Mouse (Mus musculus): ENCODE results near the gene Cog2.

DNA sequence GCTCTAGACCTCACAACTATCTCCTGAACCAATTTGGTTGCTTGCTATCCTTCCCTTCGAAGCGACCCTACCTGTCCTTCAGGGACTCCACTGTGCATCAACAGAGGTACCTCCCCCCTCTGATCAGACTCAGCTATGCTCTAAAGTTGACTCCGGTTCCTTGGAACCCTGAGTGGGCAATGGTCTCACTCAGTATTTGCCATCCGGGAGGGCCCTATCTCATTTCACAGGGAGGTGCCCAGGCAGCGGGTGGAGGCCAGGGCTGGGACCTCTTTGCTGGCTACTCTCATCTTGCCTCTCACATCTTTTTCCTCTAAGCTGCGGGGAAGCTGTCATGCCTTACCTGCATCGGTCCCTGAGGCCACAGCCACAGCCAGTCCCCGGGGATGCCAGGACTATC lies 55.2 kb downstream of the Cog2 start, which contains the start of gene Capn9:
- TF ChIP-seq MAFK (IDR thresholded peaks at IDR 0.05; ENCODE audit: insufficient read depth, low read depth, low read length) (no peak), ZC3H11A (IDR thresholded peaks at IDR 0.05; ENCODE audit: borderline replicate concordance, low read depth, low read length) (no peak)

Data from ES-E14 (cell line).